Mouse (Mus musculus): ENCODE data around the gene Acvr2a. TPM values are rescaled to one million over a fixed set of nuclear protein-coding genes. Genes with fewer than 3 reads are reported as not detected.
"Not testable (repeated sequence)": the region's sequence is repeated elsewhere in the genome, so short reads cannot be mapped to it uniquely, and the experiment has no call there.

The Acvr2a gene
- polyA plus RNA-seq, 1 experiment, result 6.4 TPM

GRCm38 (mm10) chr2:48846689-48847398 lies 32.9 kb downstream of the Acvr2a start:
- Histone ChIP-seq H3K4me3 (replicated peaks; ENCODE audit: extremely low read depth, low read depth, low read length) (no peak overlapping the region), H3K4me1 (ENCODE audit: control insufficient read depth, insufficient read depth, low read length) (no peaks in the 10 kb centered on the region; the same call in 1 of the 2 replicates)
- 53% methylated on average over 2 of the region's 2 CpGs for WGBS
- no peak for DNase-seq
- TF ChIP-seq CTCF (IDR thresholded peaks at IDR 0.05; ENCODE audit: insufficient read depth, low read length) (no peak), POLR2A (IDR thresholded peaks at IDR 0.05; ENCODE audit: borderline replicate concordance, extremely low read depth, low read depth, low read length) (no peak)

GRCm38 (mm10) chr2:48865596-48865995 lies 51.7 kb downstream of the Acvr2a start:
- not testable (repeated sequence) for DNase-seq; H3K4me3 ChIP-seq (replicated peaks; ENCODE audit: extremely low read depth, low read depth, low read length); H3K4me1 ChIP-seq (ENCODE audit: control insufficient read depth, insufficient read depth, low read length)
- 94% methylated on average over 6 of the region's 6 CpGs for WGBS

- H3K4me3 ChIP-seq (replicated peaks; ENCODE audit: extremely low read depth, low read depth, low read length), result no peak overlapping the region
- 67% methylated on average over 5 of the region's 5 CpGs for WGBS
- no peak for DNase-seq
- TF ChIP-seq POLR2A (IDR thresholded peaks at IDR 0.05; ENCODE audit: borderline replicate concordance, extremely low read depth, low read depth, low read length) (no peak), CTCF (IDR thresholded peaks at IDR 0.05; ENCODE audit: insufficient read depth, low read length) (no peak)
- no peaks in the 10 kb centered on the region; the same call in 1 of the 2 replicates for H3K4me1 ChIP-seq (ENCODE audit: control insufficient read depth, insufficient read depth, low read length)
These were observed 54.4 kb downstream of the Acvr2a start for GRCm38 (mm10) chr2:48868199-48868913.

GRCm38 (mm10) chr2:48885945-48886344 lies 72.0 kb downstream of the Acvr2a start:
- TF ChIP-seq POLR2A (IDR thresholded peaks at IDR 0.05; ENCODE audit: borderline replicate concordance, extremely low read depth, low read depth, low read length) (no peak), CTCF (IDR thresholded peaks at IDR 0.05; ENCODE audit: insufficient read depth, low read length) (0 out of 2 replicates have a peak, but pooled peaks have one; percentile 5)
- DNase-seq, result peak; percentile 44
- Histone ChIP-seq H3K4me1 (ENCODE audit: control insufficient read depth, insufficient read depth, low read length) (peaks cover 2% of the 10 kb centered on the region; the same call in 1 of the 2 replicates), H3K4me3 (replicated peaks; ENCODE audit: extremely low read depth, low read depth, low read length) (no peak overlapping the region)

GRCm38 (mm10) chr2:48895186-48895585 lies 81.3 kb downstream of the Acvr2a start:
- 90% methylated on average over 3 of the region's 3 CpGs for WGBS
- no peak for DNase-seq
- TF ChIP-seq CTCF (IDR thresholded peaks at IDR 0.05; ENCODE audit: insufficient read depth, low read length) (no peak), POLR2A (IDR thresholded peaks at IDR 0.05; ENCODE audit: borderline replicate concordance, extremely low read depth, low read depth, low read length) (no peak)
- Histone ChIP-seq H3K4me1 (ENCODE audit: control insufficient read depth, insufficient read depth, low read length) (no peaks in the 10 kb centered on the region; the same call in 1 of the 2 replicates), H3K4me3 (replicated peaks; ENCODE audit: extremely low read depth, low read depth, low read length) (no peak overlapping the region)

- WGBS, result 41% methylated on average over 2 of the region's 2 CpGs
- no peaks in the 10 kb centered on the region for H3K4me1 ChIP-seq (ENCODE audit: control insufficient read depth, insufficient read depth, low read length)
- TF ChIP-seq POLR2A (IDR thresholded peaks at IDR 0.05; ENCODE audit: borderline replicate concordance, extremely low read depth, low read depth, low read length), result no peak
- TF ChIP-seq CTCF (IDR thresholded peaks at IDR 0.05; ENCODE audit: insufficient read depth, low read length), result 0 out of 2 replicates have a peak, but pooled peaks have one; percentile 24
- DNase-seq, result no peak
- H3K4me3 ChIP-seq (replicated peaks; ENCODE audit: extremely low read depth, low read depth, low read length), result no peak overlapping the region
These were observed 95.0 kb downstream of the Acvr2a start for GRCm38 (mm10) chr2:48908866-48909265.

GRCm38 (mm10) chr2:48914185-48914584 lies 100.3 kb downstream of the Acvr2a start:
- no peaks in the 10 kb centered on the region for H3K4me1 ChIP-seq (ENCODE audit: control insufficient read depth, insufficient read depth, low read length)
- no peak overlapping the region for H3K4me3 ChIP-seq (replicated peaks; ENCODE audit: extremely low read depth, low read depth, low read length)
- DNase-seq, result no peak
- WGBS, result 59% methylated on average over 1 of the region's 1 CpGs
- TF ChIP-seq POLR2A (IDR thresholded peaks at IDR 0.05; ENCODE audit: borderline replicate concordance, extremely low read depth, low read depth, low read length) (no peak), CTCF (IDR thresholded peaks at IDR 0.05; ENCODE audit: insufficient read depth, low read length) (no peak)

- Histone ChIP-seq H3K4me1 (ENCODE audit: control insufficient read depth, insufficient read depth, low read length) (no peaks in the 10 kb centered on the region), H3K4me3 (replicated peaks; ENCODE audit: extremely low read depth, low read depth, low read length) (no peak overlapping the region)
- DNase-seq, result no peak
- TF ChIP-seq CTCF (IDR thresholded peaks at IDR 0.05; ENCODE audit: insufficient read depth, low read length) (no peak), POLR2A (IDR thresholded peaks at IDR 0.05; ENCODE audit: borderline replicate concordance, extremely low read depth, low read depth, low read length) (no peak)
These were observed 101.9 kb downstream of the Acvr2a start for GRCm38 (mm10) chr2:48915832-48916231.

- DNase-seq, result no peak
- 53% methylated on average over 2 of the region's 2 CpGs for WGBS
- no peak overlapping the region for H3K4me3 ChIP-seq (replicated peaks; ENCODE audit: extremely low read depth, low read depth, low read length)
- TF ChIP-seq CTCF (IDR thresholded peaks at IDR 0.05; ENCODE audit: insufficient read depth, low read length) (no peak), POLR2A (IDR thresholded peaks at IDR 0.05; ENCODE audit: borderline replicate concordance, extremely low read depth, low read depth, low read length) (no peak)
- H3K4me1 ChIP-seq (ENCODE audit: control insufficient read depth, insufficient read depth, low read length), result no peaks in the 10 kb centered on the region
These were observed 121.1 kb downstream of the Acvr2a start for GRCm38 (mm10) chr2:48935058-48935457.

GRCm38 (mm10) chr2:48947761-48948160 lies 133.9 kb downstream of the Acvr2a start:
- H3K4me1 ChIP-seq (ENCODE audit: control insufficient read depth, insufficient read depth, low read length), result peaks cover 2% of the 10 kb centered on the region; the same call in 1 of the 2 replicates
- DNase-seq, result no peak
- WGBS, result 62% methylated on average over 3 of the region's 3 CpGs
- TF ChIP-seq POLR2A (IDR thresholded peaks at IDR 0.05; ENCODE audit: borderline replicate concordance, extremely low read depth, low read depth, low read length), result no peak
- TF ChIP-seq CTCF (IDR thresholded peaks at IDR 0.05; ENCODE audit: insufficient read depth, low read length), result no peak
- no peak overlapping the region for H3K4me3 ChIP-seq (replicated peaks; ENCODE audit: extremely low read depth, low read depth, low read length)
